Mouse (Mus musculus) forebrain, embryonic 16.5 days (tissue): Measurements from ENCODE around the gene Atxn2l. TPM values are rescaled to one million over a fixed set of nuclear protein-coding genes. Genes with fewer than 3 reads are reported as not detected.

Experiments
- ATAC-seq: fragments of 200-750 bp; cut with Nextera tagmentation; 2 replicates; pipeline ENCODE4 v1.8.0; 2017; ENCODE audit warnings: mild to moderate bottlenecking, moderate library complexity
- H3K27ac ChIP-seq: fragments of 300-500 bp; sonication (generic); 2 replicates; pipeline ENCODE4 v1.5.1; 2014; ENCODE audit warnings: low read length, control low read depth
- H3K27me3 ChIP-seq: fragments of 300-500 bp; sonication (generic); replicated peaks from 2 replicates; pipeline ENCODE4 v1.6.1; 2014; ENCODE audit warnings: low read length; ENCODE audit not compliant: control insufficient read depth, insufficient read depth
- H3K36me3 ChIP-seq: fragments of 300-500 bp; sonication (generic); 2 replicates; pipeline ENCODE4 v1.6.1; 2014; ENCODE audit not compliant: control insufficient read depth, insufficient read depth
- H3K4me1 ChIP-seq: fragments of 300-500 bp; sonication (generic); replicated peaks from 2 replicates; pipeline ENCODE4 v1.6.1; 2014; ENCODE audit warnings: low read length; ENCODE audit not compliant: control insufficient read depth, insufficient read depth
- H3K4me2 ChIP-seq: fragments of 300-500 bp; sonication (generic); 2 replicates; pipeline ENCODE4 v1.6.1; 2014; ENCODE audit warnings: mild to moderate bottlenecking, low read length, control low read depth
- H3K4me3 ChIP-seq: fragments of 300-500 bp; sonication (generic); replicated peaks from 2 replicates; pipeline ENCODE4 v1.5.1; 2014; ENCODE audit warnings: mild to moderate bottlenecking, low read length, control low read depth
- H3K9ac ChIP-seq: fragments of 300-500 bp; sonication (generic); replicated peaks from 2 replicates; pipeline ENCODE4 v1.6.1; 2014; ENCODE audit warnings: low read depth, low read length, control low read depth
- H3K9me3 ChIP-seq: fragments of 300-500 bp; sonication (generic); 2 replicates; pipeline ENCODE4 v1.6.1; 2016; ENCODE audit warnings: low read length; ENCODE audit not compliant: control insufficient read depth
- WGBS: fragments of 180-500 bp; shearing (Covaris S2); extraction: QIAGEN DNeasy Blood & Tissue Kit; methylation state at CpG from one replicate; pipeline ENCODE4 v1.1.7; 2014; 5-methylcytosine and 5-hydroxymethylcytosine counted together
- polyA plus RNA-seq: library from polyadenylated mRNA; unstranded; fragments of >200 nt; fragmentation: Nextera tagmentation; extraction: Ambion mirVana; gene quantifications from 2 replicates; pipeline ENCODE4 v1.2.1, GENCODE M21; 2015

The Atxn2l gene
- polyA plus RNA-seq, 1 experiment from 2014 or later, result 69.9 TPM

DNA sequence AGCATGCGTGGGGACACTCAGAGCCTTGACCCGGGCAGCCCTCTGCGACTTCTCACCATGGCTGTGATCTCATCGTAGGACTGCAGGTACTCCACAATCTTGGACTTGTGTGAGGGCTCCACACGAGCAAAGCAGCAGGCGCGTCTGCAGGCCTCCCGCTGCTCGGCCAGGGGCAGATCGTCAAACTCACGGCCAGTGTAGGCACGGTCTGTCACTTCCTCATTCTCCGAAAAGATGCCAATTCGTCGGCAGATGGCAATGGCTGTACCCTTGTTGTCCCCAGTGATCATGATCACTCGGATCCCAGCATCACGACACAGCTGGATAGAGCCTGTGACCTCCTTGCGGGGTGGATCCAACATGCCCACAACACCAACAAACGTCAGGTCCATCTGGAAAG, 54.8 kb downstream of the Atxn2l start:
- Histone ChIP-seq H3K4me1 (no peaks in the 10 kb centered on the region), H3K9ac (no peak overlapping the region), H3K9me3 (no peaks in the 10 kb centered on the region), H3K27me3 (no peaks in the 10 kb centered on the region), H3K4me2 (no peak overlapping the region), H3K36me3 (peaks cover 9% of the 10 kb centered on the region), H3K27ac (no peak overlapping the region), H3K4me3 (no peak overlapping the region)
- WGBS, result 89% methylated on average over 19 of the region's 19 CpGs
- no peak for ATAC-seq

DNA sequence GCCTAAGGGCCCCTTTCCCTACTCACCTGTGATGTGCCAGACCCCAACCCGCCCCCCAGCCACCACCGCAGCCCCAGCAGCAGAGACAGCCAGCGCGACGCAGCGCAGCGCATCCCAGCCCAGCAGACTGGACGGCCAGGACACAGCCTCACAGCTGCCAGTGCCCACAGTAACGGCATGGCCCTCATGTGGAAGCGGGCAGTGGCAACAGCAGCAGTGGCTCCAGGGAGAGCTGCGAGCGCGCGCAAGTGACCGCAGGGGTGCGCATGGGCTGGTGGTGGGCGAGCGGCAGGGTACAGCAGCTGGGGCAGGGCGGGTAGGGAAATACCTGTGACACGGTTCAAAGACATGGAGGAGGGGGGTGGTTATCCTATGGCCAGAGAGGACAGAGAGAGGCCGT, 57.0 kb downstream of the Atxn2l start:
- Histone ChIP-seq H3K4me2 (no peak overlapping the region), H3K4me1 (no peaks in the 10 kb centered on the region), H3K9me3 (no peaks in the 10 kb centered on the region), H3K4me3 (no peak overlapping the region), H3K9ac (no peak overlapping the region), H3K27ac (no peak overlapping the region), H3K27me3 (no peaks in the 10 kb centered on the region), H3K36me3 (peaks cover 12% of the 10 kb centered on the region)
- 91% methylated on average over 21 of the region's 21 CpGs for WGBS
- ATAC-seq, result no peak

DNA sequence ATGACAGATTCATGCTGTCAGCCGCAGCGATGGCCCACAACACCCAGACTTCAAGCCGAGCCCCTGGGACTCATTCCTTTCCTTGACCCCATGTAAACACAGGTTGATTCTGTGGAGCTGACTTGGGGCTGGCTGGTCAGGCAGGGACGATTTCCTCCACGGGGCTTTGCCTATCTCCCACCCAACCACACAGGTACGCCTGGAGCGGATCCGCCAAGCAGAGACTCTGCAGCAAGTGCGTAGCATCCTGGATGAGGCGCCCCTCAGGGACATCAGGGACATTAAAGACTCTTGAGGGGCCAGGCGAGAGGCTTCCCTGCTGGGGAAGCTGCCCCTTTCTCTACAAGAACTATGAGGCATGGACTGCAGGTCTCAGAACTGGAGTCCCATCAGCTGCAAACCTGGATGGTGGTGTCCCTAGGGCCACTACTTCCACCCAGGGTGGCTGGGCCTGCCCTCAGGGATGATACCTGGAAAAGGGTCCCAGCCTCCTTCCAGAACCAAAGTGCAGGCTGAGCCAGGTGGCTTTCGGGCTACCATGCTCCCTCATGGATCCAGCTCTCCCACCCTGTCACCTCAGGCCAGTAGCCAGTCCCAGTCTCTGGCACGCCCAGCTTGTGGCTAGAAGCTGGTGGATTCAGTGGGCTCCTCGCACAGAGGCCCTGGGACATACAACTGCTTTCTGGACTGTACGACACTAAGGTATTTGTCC, 58.0 kb downstream of the Atxn2l start:
- no peak overlapping the region for H3K4me3 ChIP-seq
- H3K27ac ChIP-seq, result no peak overlapping the region
- H3K4me2 ChIP-seq, result no peak overlapping the region
- no peaks in the 10 kb centered on the region for H3K27me3 ChIP-seq
- ATAC-seq, result no peak
- no peak overlapping the region for H3K9ac ChIP-seq
- H3K9me3 ChIP-seq, result no peaks in the 10 kb centered on the region
- H3K36me3 ChIP-seq, result peaks cover 12% of the 10 kb centered on the region
- no peaks in the 10 kb centered on the region for H3K4me1 ChIP-seq
- 95% methylated on average over 15 of the region's 15 CpGs for WGBS

DNA sequence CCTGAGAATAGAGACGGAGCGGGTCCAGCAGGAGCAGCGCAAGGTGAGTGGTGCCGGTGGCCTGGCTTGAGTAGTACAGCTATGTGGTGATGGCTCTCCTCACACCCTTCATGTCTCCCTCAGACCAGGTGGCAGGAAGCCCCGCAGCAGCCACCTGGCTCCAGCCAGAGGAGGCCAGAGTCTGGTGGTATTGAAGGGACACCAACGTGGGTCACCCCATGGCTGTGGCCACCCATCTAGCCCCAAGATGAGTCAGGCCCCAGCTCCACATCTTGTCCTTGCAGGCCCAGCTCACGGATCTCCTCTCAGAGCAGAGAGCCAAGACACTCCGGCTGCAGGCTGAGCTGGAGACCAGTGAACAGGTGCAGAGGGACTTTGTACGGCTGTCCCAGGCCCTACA, 58.7 kb downstream of the Atxn2l start:
- no peaks in the 10 kb centered on the region for H3K4me1 ChIP-seq
- no peaks in the 10 kb centered on the region for H3K9me3 ChIP-seq
- H3K9ac ChIP-seq, result no peak overlapping the region
- H3K27ac ChIP-seq, result no peak overlapping the region
- H3K4me3 ChIP-seq, result no peak overlapping the region
- 93% methylated on average over 9 of the region's 9 CpGs for whole genome bisulfite sequencing
- H3K4me2 ChIP-seq, result no peak overlapping the region
- no peaks in the 10 kb centered on the region for H3K27me3 ChIP-seq
- H3K36me3 ChIP-seq, result peaks cover 12% of the 10 kb centered on the region
- no peak for ATAC-seq

DNA sequence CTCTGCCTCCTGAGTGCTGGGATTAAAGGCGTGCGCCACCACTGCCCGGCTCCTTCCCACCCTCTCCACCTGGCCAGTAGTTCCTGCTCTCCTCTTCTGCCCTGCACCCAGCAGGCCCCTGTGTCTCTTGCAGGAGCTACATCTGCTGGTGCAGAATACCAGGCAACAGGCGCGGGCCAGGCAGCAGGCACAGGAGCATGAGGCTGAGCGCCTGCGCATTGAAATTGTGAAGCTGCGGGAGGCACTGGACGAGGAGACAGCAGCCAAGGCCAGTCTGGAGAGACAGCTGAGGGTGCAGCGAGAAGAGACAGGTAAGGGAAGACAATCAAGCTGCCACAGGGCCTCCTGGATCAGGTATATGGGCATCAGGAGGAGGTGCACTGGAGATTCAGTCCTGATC, 59.2 kb downstream of the Atxn2l start:
- Histone ChIP-seq H3K36me3 (peaks cover 12% of the 10 kb centered on the region), H3K4me3 (no peak overlapping the region), H3K27me3 (no peaks in the 10 kb centered on the region), H3K27ac (no peak overlapping the region), H3K9me3 (no peaks in the 10 kb centered on the region), H3K4me2 (no peak overlapping the region), H3K4me1 (no peaks in the 10 kb centered on the region), H3K9ac (no peak overlapping the region)
- no peak for ATAC-seq
- 93% methylated on average over 10 of the region's 10 CpGs for WGBS

Other genes starting within 250 kb of the Atxn2l start
- gene Sbk1, start 230.8 kb downstream of the Atxn2l start, polyA plus RNA-seq, result 295 and 323 TPM in 2 replicates
- 0.77 and 0.98 TPM in 2 replicates for gene Lat, start 133.9 kb downstream of the Atxn2l start, polyA plus RNA-seq
- 75.5 and 80.1 TPM in 2 replicates for gene Spns1, start 126.0 kb downstream of the Atxn2l start, polyA plus RNA-seq
- 2.6 and 2.9 TPM in 2 replicates for gene Nfatc2ip, start 106.7 kb downstream of the Atxn2l start, polyA plus RNA-seq
- gene Cd19, start 88.5 kb downstream of the Atxn2l start, polyA plus RNA-seq, result not detected in 2 replicates
- 24.4 and 26.5 TPM in 2 replicates for gene Rabep2, start 74.7 kb downstream of the Atxn2l start, polyA plus RNA-seq
- gene Atp2a1, start 40.3 kb downstream of the Atxn2l start, polyA plus RNA-seq, result 0.30 and 0.51 TPM in 2 replicates
- 71.2 and 73.9 TPM in 2 replicates for gene Sh2b1, start 28.0 kb downstream of the Atxn2l start, polyA plus RNA-seq
- 131 and 140 TPM in 2 replicates for gene Tufm, start 16.1 kb downstream of the Atxn2l start, polyA plus RNA-seq
- gene Eif3c, start 63.0 kb upstream of the Atxn2l start, polyA plus RNA-seq, result 181 and 190 TPM in 2 replicates
- gene Apobr, start 81.5 kb upstream of the Atxn2l start, polyA plus RNA-seq, result 0.29 and 0.77 TPM in 2 replicates
- 34.4 and 37.3 TPM in 2 replicates for gene Cln3, start 82.4 kb upstream of the Atxn2l start, polyA plus RNA-seq
- gene Il27, start 91.5 kb upstream of the Atxn2l start, polyA plus RNA-seq, result not detected in 2 replicates
- gene Nupr1, start 127.4 kb upstream of the Atxn2l start, polyA plus RNA-seq, result 5.2 and 5.7 TPM in 2 replicates
- 55.8 and 57.5 TPM in 2 replicates for gene Sgf29, start 145.9 kb upstream of the Atxn2l start, polyA plus RNA-seq
- 4.3 and 5.9 TPM in 2 replicates for gene Sult1a1, start 173.0 kb upstream of the Atxn2l start, polyA plus RNA-seq
- 124 and 132 TPM in 2 replicates for gene Bola2, start 192.0 kb upstream of the Atxn2l start, polyA plus RNA-seq
- 14.4 and 20.3 TPM in 2 replicates for gene Slx1b, start 192.3 kb upstream of the Atxn2l start, polyA plus RNA-seq
- 109 and 119 TPM in 2 replicates for gene Coro1a, start 204.3 kb upstream of the Atxn2l start, polyA plus RNA-seq